In genomic region chr8:48211931-48212330, GRCm38 (mm10) we compare ENCODE assay signal across 21 mouse cellular contexts.
"Had no signal": no experiment of that assay in that cellular context is flagged by ENCODE, and none has a peak within 500 bp of the region (broad histone marks: within the 10 kb centered on the region; RNA-seq: fewer than 3 reads in every experiment).

No protein-coding gene starts in this region.

- DNase-seq: kidney, adult 18-20 months; kidney, adult 9 months; kidney, postnatal 14 days; kidney, postnatal 4 days; left cerebral cortex, postnatal 4 days; liver, postnatal 0 days; lung, postnatal 10 days; lung, postnatal 36 days; retina, postnatal 1 day; right cerebral cortex, postnatal 25 days; spleen, adult 18-20 months; thymus, adult 18-20 months; thymus, postnatal 36 days had no signal

- H3K27me3 ChIP-seq: limb, embryonic 15.5 days; lung, embryonic 15.5 days; megakaryocyte, embryonic 14.5 days; neural tube, embryonic 12.5 days had no signal

- H3K4me3 ChIP-seq: limb, embryonic 12.5 days; limb, embryonic 15.5 days; lung, embryonic 15.5 days; megakaryocyte, embryonic 14.5 days; midbrain, embryonic 12.5 days; neural tube, embryonic 12.5 days had no signal

- ATAC-seq: liver, postnatal 0 days had no signal

- H3K9ac ChIP-seq: limb, embryonic 12.5 days; limb, embryonic 15.5 days; liver, embryonic 14.5 days; liver, postnatal 0 days; lung, embryonic 15.5 days; midbrain, embryonic 12.5 days; neural tube, embryonic 12.5 days had no signal

- H3K36me3 ChIP-seq: limb, embryonic 12.5 days; limb, embryonic 15.5 days; lung, embryonic 15.5 days; midbrain, embryonic 12.5 days; neural tube, embryonic 12.5 days had no signal

- H3K4me1 ChIP-seq: lung, embryonic 15.5 days; megakaryocyte, embryonic 14.5 days; neural tube, embryonic 12.5 days had no signal

- H3K27ac ChIP-seq: limb, embryonic 12.5 days; limb, embryonic 15.5 days; liver, embryonic 14.5 days; lung, embryonic 15.5 days; midbrain, embryonic 12.5 days; neural tube, embryonic 12.5 days had no signal

- H3K9me3 ChIP-seq: limb, embryonic 12.5 days; limb, embryonic 15.5 days; lung, embryonic 15.5 days; midbrain, embryonic 12.5 days; neural tube, embryonic 12.5 days had no signal

- H3K4me2 ChIP-seq: limb, embryonic 12.5 days; limb, embryonic 15.5 days; liver, embryonic 11.5 days; lung, embryonic 15.5 days; midbrain, embryonic 12.5 days; neural tube, embryonic 12.5 days had no signal
